Mouse (Mus musculus) megakaryocyte, embryonic 14.5 days (primary cell): ENCODE measurements around the gene Ttbk1.

Experiments used
- FLI1 ChIP-seq: IDR thresholded peaks from 2 replicates; pipeline ENCODE4 v1.6.1; 2012; ENCODE audit warnings: low read length, inconsistent platforms, mixed read lengths
- GATA1 ChIP-seq: IDR thresholded peaks from 3 replicates; pipeline ENCODE4 v1.6.1; 2012; ENCODE audit warnings: mixed read lengths, low read length, inconsistent platforms, borderline replicate concordance

GRCm38 (mm10) chr17:46521174-46521573 lies 33.7 kb upstream of the Ttbk1 start:
- TF ChIP-seq GATA1 = no peak
- TF ChIP-seq FLI1 = no peak
